Mouse (Mus musculus) G1E-ER4 (cell line): ENCODE data around the gene 5730596B20Rik. TPM values are rescaled to one million over a fixed set of nuclear protein-coding genes. Genes with fewer than 3 reads are reported as not detected.

ENCODE experiments used
- GATA1 ChIP-seq: IDR thresholded peaks from one replicate; pipeline ENCODE4 v1.8.0; 2012; ENCODE audit warnings: low read length, inconsistent platforms
- polyA plus RNA-seq: library from polyadenylated mRNA; stranded (reverse); fragments of >175 nt; gene quantifications from 2 replicates; pipeline ENCODE4 v1.2.3, GENCODE M21; 2012

5730596B20Rik gene
- polyA plus RNA-seq, 1 experiment: not detected

DNA sequence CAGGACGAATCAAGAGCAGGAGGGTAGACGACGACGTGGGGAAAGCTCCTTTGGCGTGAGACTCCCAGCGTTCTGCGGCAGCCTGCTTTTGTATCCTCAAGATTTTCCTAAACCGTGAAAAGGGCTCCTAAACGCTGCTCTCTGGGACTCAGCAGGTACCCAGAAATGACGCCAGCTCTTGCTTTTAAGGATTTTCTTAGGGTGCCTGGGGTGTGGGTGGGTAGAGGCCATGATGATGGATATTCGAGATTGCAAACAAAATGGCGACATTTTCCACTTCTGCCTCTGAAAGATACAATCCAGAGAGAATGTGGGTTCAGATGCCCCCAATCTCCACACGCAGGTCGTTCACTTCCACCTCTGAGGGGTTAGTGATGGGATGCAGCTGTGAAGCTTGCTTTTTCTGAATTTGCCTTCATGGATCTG lies 9.5 kb upstream of the 5730596B20Rik start:
- no peak for TF ChIP-seq GATA1

GRCm38 (mm10) chr6:52168191-52169055 lies 8.9 kb upstream of the 5730596B20Rik start:
- TF ChIP-seq GATA1: no peak

GRCm38 (mm10) chr6:52169499-52170165 lies 7.7 kb upstream of the 5730596B20Rik start:
- TF ChIP-seq GATA1: no peak

DNA sequence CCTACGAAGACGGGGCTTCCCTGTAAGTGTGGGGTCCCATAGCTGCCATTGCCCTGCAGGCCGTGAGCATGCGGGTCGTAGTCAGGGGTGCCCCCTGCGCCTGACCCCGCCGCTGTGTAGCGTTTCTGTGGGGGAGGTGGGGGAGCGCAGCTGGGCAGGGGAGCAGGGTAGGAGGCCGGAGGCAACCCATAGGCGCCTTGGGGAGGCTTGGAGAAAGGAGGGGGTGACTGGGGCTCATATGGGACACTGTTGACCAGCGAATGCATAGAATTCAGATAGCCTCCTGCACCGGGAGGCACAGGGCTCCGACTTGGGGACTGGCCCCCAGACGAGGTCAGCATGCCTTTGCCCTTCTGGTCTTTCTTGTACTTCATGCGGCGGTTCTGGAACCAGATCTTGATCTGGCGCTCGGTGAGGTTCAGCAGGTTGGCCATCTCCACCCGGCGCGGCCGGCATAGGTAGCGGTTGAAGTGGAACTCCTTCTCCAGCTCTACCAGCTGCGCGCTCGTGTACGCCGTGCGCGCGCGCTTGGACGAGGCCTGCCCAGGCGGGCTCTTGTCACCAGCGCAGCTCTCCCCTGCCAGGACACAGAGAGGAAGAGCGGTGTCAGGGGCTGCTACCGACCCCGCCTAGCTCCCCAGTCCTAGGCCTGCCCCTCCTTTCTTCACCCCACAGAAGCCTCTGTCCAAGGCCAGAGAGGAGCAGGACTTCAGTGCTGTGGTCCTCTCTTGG lies 7.0 kb upstream of the 5730596B20Rik start:
- no peak for TF ChIP-seq GATA1

DNA sequence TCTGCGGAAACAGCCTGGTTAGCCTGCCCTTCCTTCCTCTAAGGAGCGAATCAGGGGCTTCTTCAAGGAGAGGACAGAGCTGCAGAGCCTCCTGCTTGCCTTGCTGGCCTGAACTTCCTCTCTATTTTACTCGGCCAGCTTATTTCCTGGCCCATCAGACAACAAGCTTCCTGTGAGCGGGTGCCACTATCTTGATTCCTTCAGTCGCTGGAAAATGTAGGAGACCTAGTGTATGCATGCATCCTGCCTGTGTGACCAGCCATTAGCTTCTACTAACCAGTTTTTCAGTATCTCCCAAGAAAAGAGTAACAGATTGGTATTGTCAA lies 6.4 kb upstream of the 5730596B20Rik start:
- no peak for TF ChIP-seq GATA1

DNA sequence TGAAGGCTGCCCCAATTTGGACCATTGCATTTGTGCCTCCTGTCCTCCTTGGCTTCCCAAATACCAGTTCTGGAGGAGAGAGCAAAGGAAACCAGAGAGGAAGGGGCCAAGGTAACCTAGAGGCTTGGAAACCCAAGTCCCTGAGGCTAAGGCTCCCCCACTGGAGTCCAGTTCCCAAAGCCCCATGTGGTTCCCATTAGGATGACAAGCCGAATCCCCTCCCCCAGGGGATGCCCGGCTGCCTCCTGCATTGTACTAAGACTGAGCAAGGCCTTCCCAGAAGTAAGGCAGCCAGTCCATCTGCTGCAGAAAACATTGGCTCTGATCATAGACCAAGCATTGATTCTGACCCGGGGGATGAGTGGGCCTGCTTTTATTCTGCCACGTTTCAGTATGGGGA lies 6.0 kb upstream of the 5730596B20Rik start:
- no peak for TF ChIP-seq GATA1

DNA sequence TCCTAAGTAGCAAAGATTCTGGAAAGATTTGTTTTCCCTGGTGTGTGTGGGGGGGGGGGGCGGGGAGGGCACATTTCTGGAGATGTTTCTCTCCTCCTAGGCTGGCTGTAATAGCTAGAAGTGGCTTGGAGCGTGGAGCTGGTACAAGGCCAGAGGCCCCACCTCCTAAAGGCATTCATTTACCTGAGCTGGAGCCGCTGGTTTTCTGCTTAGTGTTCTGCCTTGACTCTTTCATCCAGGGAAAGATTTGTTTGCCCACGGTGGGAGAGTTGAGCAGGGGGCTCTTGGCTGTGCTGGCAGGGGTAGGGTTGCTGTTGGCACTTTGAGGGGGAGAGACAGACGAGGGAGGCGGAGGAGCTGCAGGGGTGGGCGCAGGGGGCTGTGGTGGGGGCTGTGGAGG lies 5.4 kb upstream of the 5730596B20Rik start:
- TF ChIP-seq GATA1: no peak

- no peak for TF ChIP-seq GATA1
Observed at GRCm38 (mm10) chr6:52172501-52172900, 4.8 kb upstream of the 5730596B20Rik start.

- TF ChIP-seq GATA1: no peak
Observed at GRCm38 (mm10) chr6:52173648-52174047, 3.6 kb upstream of the 5730596B20Rik start.

- TF ChIP-seq GATA1: no peak
Observed at GRCm38 (mm10) chr6:52174968-52175751, 2.1 kb upstream of the 5730596B20Rik start.

- no peak for TF ChIP-seq GATA1
Observed at GRCm38 (mm10) chr6:52175864-52176263, 1.4 kb upstream of the 5730596B20Rik start.

- TF ChIP-seq GATA1: no peak
Observed at GRCm38 (mm10) chr6:52176391-52176790, 907 bp upstream of the 5730596B20Rik start.

DNA sequence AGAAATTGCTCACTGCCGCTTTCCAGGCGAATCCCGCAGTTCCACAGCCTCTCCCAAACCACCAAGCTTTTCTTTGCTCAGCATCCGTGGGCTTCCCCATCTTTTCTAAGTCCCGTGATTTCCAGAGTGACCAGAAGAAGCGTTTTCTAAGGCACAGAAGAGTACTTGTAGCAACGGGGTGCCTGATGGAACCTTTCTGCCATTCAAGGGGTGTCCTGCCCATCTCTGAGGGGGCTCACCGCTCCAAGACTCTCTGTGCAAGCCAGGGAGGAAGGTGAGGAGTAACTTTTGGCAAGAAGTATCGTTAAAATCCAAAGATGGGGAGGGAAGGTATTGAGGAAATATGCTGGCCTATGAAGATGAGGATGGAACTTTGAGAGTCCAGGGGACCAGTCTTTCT lies 508 bp downstream of the 5730596B20Rik start:
- TF ChIP-seq GATA1: no peak

GRCm38 (mm10) chr6:52178918-52179665 lies 1.8 kb downstream of the 5730596B20Rik start:
- no peak for TF ChIP-seq GATA1

DNA sequence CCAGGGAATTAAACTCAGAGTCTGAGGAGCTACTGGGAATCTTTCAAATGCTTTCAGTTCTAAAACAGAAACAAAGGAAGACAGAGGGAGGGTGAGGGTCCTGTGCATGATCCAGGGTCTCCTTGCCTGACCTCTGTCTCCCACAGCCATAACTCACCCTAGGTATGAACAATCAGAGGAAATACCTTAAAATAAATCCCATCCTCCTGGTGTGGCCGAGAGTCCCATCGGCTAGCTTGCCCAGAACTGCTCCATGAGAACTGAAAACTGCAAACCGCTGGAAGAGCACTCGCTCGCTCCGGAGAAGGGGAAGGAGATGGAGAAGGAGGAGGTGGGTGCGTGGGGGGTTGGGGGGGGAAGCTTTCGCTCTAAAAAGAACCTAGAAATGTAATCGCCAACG lies 2.4 kb downstream of the 5730596B20Rik start:
- TF ChIP-seq GATA1: no peak
